Mouse (Mus musculus): ENCODE data around the gene Tedc2. TPM values are rescaled to one million over a fixed set of nuclear protein-coding genes. Genes with fewer than 3 reads are reported as not detected.

Gene Tedc2
- polyA plus RNA-seq, 1 experiment = 4.2 TPM

GRCm38 (mm10) chr17:24195349-24195748 is 25.3 kb downstream of the Tedc2 start:
- TF ChIP-seq CTCF (IDR thresholded peaks at IDR 0.05; ENCODE audit: extremely low read depth, insufficient read length, insufficient replicate concordance, low read depth, low read length) (no peak), POLR2A (IDR thresholded peaks at IDR 0.05; ENCODE audit: low read depth, low read length) (no peak)
- Histone ChIP-seq H3K27me3 (ENCODE audit: control insufficient read depth, insufficient read depth, low read length) (no peaks in the 10 kb centered on the region), H3K4me1 (ENCODE audit: control insufficient read depth, insufficient read depth, insufficient read length, low read length) (peaks cover 21% of the 10 kb centered on the region; the same call in 1 of the 2 replicates), H3K36me3 (ENCODE audit: control insufficient read depth, insufficient read depth, low read length) (no peaks in the 10 kb centered on the region), H3K27ac (ENCODE audit: insufficient read depth, low read depth, low read length) (no peak overlapping the region), H3K4me3 (ENCODE audit: low read depth, low read length) (no peak overlapping the region)
- 54% methylated on average over 2 of the region's 2 CpGs for WGBS

GRCm38 (mm10) chr17:24193769-24194168 is 26.9 kb downstream of the Tedc2 start:
- no peak overlapping the region for H3K27ac ChIP-seq (ENCODE audit: insufficient read depth, low read depth, low read length)
- no peaks in the 10 kb centered on the region for H3K27me3 ChIP-seq (ENCODE audit: control insufficient read depth, insufficient read depth, low read length)
- TF ChIP-seq CTCF (IDR thresholded peaks at IDR 0.05; ENCODE audit: extremely low read depth, insufficient read length, insufficient replicate concordance, low read depth, low read length) (no peak), POLR2A (IDR thresholded peaks at IDR 0.05; ENCODE audit: low read depth, low read length) (no peak)
- WGBS = 90% methylated on average over 5 of the region's 5 CpGs
- H3K36me3 ChIP-seq (ENCODE audit: control insufficient read depth, insufficient read depth, low read length) = no peaks in the 10 kb centered on the region
- H3K4me1 ChIP-seq (ENCODE audit: control insufficient read depth, insufficient read depth, insufficient read length, low read length) = peaks cover 11% of the 10 kb centered on the region; the same call in 1 of the 2 replicates
- H3K4me3 ChIP-seq (ENCODE audit: low read depth, low read length) = no peak overlapping the region

- no peaks in the 10 kb centered on the region for H3K36me3 ChIP-seq (ENCODE audit: control insufficient read depth, insufficient read depth, low read length)
- no peak overlapping the region for H3K27ac ChIP-seq (ENCODE audit: insufficient read depth, low read depth, low read length)
- no peak for TF ChIP-seq POLR2A (IDR thresholded peaks at IDR 0.05; ENCODE audit: low read depth, low read length)
- TF ChIP-seq CTCF (IDR thresholded peaks at IDR 0.05; ENCODE audit: extremely low read depth, insufficient read length, insufficient replicate concordance, low read depth, low read length) = no peak
- H3K4me3 ChIP-seq (ENCODE audit: low read depth, low read length) = no peak overlapping the region
- 85% methylated on average over 8 of the region's 8 CpGs for WGBS
- no peaks in the 10 kb centered on the region for H3K27me3 ChIP-seq (ENCODE audit: control insufficient read depth, insufficient read depth, low read length)
- peaks cover 11% of the 10 kb centered on the region; the same call in 1 of the 2 replicates for H3K4me1 ChIP-seq (ENCODE audit: control insufficient read depth, insufficient read depth, insufficient read length, low read length)
These were observed 27.4 kb downstream of the Tedc2 start for GRCm38 (mm10) chr17:24193268-24193667.

- H3K36me3 ChIP-seq (ENCODE audit: control insufficient read depth, insufficient read depth, low read length) = peaks cover 2% of the 10 kb centered on the region
- H3K27me3 ChIP-seq (ENCODE audit: control insufficient read depth, insufficient read depth, low read length) = no peaks in the 10 kb centered on the region
- no peak overlapping the region for H3K4me3 ChIP-seq (ENCODE audit: low read depth, low read length)
- H3K4me1 ChIP-seq (ENCODE audit: control insufficient read depth, insufficient read depth, insufficient read length, low read length) = peaks cover 11% of the 10 kb centered on the region; the same call in 1 of the 2 replicates
- TF ChIP-seq POLR2A (IDR thresholded peaks at IDR 0.05; ENCODE audit: low read depth, low read length) = no peak
- no peak for TF ChIP-seq CTCF (IDR thresholded peaks at IDR 0.05; ENCODE audit: extremely low read depth, insufficient read length, insufficient replicate concordance, low read depth, low read length)
- no peak overlapping the region for H3K27ac ChIP-seq (ENCODE audit: insufficient read depth, low read depth, low read length)
- WGBS = 78% methylated on average over 8 of the region's 8 CpGs
These were observed 27.8 kb downstream of the Tedc2 start for GRCm38 (mm10) chr17:24192848-24193247.

GRCm38 (mm10) chr17:24191481-24191880 is 29.2 kb downstream of the Tedc2 start:
- 87% methylated on average over 4 of the region's 4 CpGs for WGBS
- no peaks in the 10 kb centered on the region for H3K27me3 ChIP-seq (ENCODE audit: control insufficient read depth, insufficient read depth, low read length)
- H3K4me3 ChIP-seq (ENCODE audit: low read depth, low read length) = no peak overlapping the region
- TF ChIP-seq CTCF (IDR thresholded peaks at IDR 0.05; ENCODE audit: extremely low read depth, insufficient read length, insufficient replicate concordance, low read depth, low read length) (no peak), POLR2A (IDR thresholded peaks at IDR 0.05; ENCODE audit: low read depth, low read length) (no peak)
- no peak overlapping the region for H3K27ac ChIP-seq (ENCODE audit: insufficient read depth, low read depth, low read length)
- peaks cover 3% of the 10 kb centered on the region; the same call in 1 of the 2 replicates for H3K4me1 ChIP-seq (ENCODE audit: control insufficient read depth, insufficient read depth, insufficient read length, low read length)
- H3K36me3 ChIP-seq (ENCODE audit: control insufficient read depth, insufficient read depth, low read length) = peaks cover 2% of the 10 kb centered on the region

- Histone ChIP-seq H3K27ac (ENCODE audit: insufficient read depth, low read depth, low read length) (no peak overlapping the region), H3K27me3 (ENCODE audit: control insufficient read depth, insufficient read depth, low read length) (no peaks in the 10 kb centered on the region), H3K4me1 (ENCODE audit: control insufficient read depth, insufficient read depth, insufficient read length, low read length) (peaks cover 3% of the 10 kb centered on the region; the same call in 1 of the 2 replicates), H3K36me3 (ENCODE audit: control insufficient read depth, insufficient read depth, low read length) (peaks cover 3% of the 10 kb centered on the region), H3K4me3 (ENCODE audit: low read depth, low read length) (no peak overlapping the region)
- no peak for TF ChIP-seq CTCF (IDR thresholded peaks at IDR 0.05; ENCODE audit: extremely low read depth, insufficient read length, insufficient replicate concordance, low read depth, low read length)
- TF ChIP-seq POLR2A (IDR thresholded peaks at IDR 0.05; ENCODE audit: low read depth, low read length) = no peak
- WGBS = 89% methylated on average over 2 of the region's 2 CpGs
These were observed 29.7 kb downstream of the Tedc2 start for GRCm38 (mm10) chr17:24190934-24191333.

GRCm38 (mm10) chr17:24174259-24174658 is 46.4 kb downstream of the Tedc2 start:
- Histone ChIP-seq H3K4me3 (ENCODE audit: low read depth, low read length) (no peak overlapping the region), H3K27me3 (ENCODE audit: control insufficient read depth, insufficient read depth, low read length) (no peaks in the 10 kb centered on the region), H3K36me3 (ENCODE audit: control insufficient read depth, insufficient read depth, low read length) (no peaks in the 10 kb centered on the region), H3K27ac (ENCODE audit: insufficient read depth, low read depth, low read length) (no peak overlapping the region), H3K4me1 (ENCODE audit: control insufficient read depth, insufficient read depth, insufficient read length, low read length) (peaks cover 6% of the 10 kb centered on the region; the same call in 1 of the 2 replicates)
- TF ChIP-seq POLR2A (IDR thresholded peaks at IDR 0.05; ENCODE audit: low read depth, low read length) (no peak), CTCF (IDR thresholded peaks at IDR 0.05; ENCODE audit: extremely low read depth, insufficient read length, insufficient replicate concordance, low read depth, low read length) (no peak)
- WGBS = 88% methylated on average over 3 of the region's 3 CpGs
